Mouse (Mus musculus) hindbrain, postnatal 0 days (tissue): ENCODE results near the gene Mep1a. TPM values are rescaled to one million over a fixed set of nuclear protein-coding genes. Genes with fewer than 3 reads are reported as not detected.
"Not testable (repeated sequence)": the region's sequence is repeated elsewhere in the genome, so short reads cannot be mapped to it uniquely, and the experiment has no call there.

Experiments used
- ATAC-seq: fragments of 200-750 bp; cut with Nextera tagmentation; 2 replicates; pipeline ENCODE4 v1.8.0; 2017; ENCODE audit warnings: mild to moderate bottlenecking, moderate TSS enrichment, moderate library complexity
- DNase-seq: peaks from one replicate; pipeline ENCODE4 v3.0.0-alpha.2; 2015; ENCODE audit warnings: low spot score
- H3K27ac ChIP-seq: fragments of 300-500 bp; sonication (generic); 2 replicates; pipeline ENCODE4 v1.5.1; 2014; ENCODE audit warnings: mild to moderate bottlenecking
- H3K27me3 ChIP-seq: fragments of 300-500 bp; sonication (generic); 2 replicates; pipeline ENCODE4 v1.6.1; 2014; ENCODE audit warnings: low read length, mixed read lengths; ENCODE audit not compliant: insufficient read depth
- H3K36me3 ChIP-seq: fragments of 300-500 bp; sonication (generic); 2 replicates; pipeline ENCODE4 v1.6.1; 2014; ENCODE audit warnings: low read length, mixed read lengths; ENCODE audit not compliant: insufficient read depth
- H3K4me1 ChIP-seq: fragments of 300-500 bp; sonication (generic); 2 replicates; pipeline ENCODE4 v1.6.1; 2014; ENCODE audit warnings: antibody characterized with exemption, low read length, mixed read lengths; ENCODE audit not compliant: insufficient read depth
- H3K4me2 ChIP-seq: fragments of 300-500 bp; sonication (generic); 2 replicates; pipeline ENCODE4 v1.6.1; 2014; ENCODE audit warnings: low read depth, mild to moderate bottlenecking, low read length, moderate library complexity, mixed read lengths
- H3K4me3 ChIP-seq: fragments of 300-500 bp; sonication (generic); 2 replicates; pipeline ENCODE4 v1.5.1; 2014; ENCODE audit warnings: low read length
- H3K9ac ChIP-seq: fragments of 300-500 bp; sonication (generic); replicated peaks from 2 replicates; pipeline ENCODE4 v1.6.1; 2014; ENCODE audit warnings: mild to moderate bottlenecking, low read length, moderate library complexity, mixed read lengths
- H3K9me3 ChIP-seq: fragments of 300-500 bp; sonication (generic); 2 replicates; pipeline ENCODE4 v1.6.1; 2016; ENCODE audit warnings: low read length, mixed read lengths
- CTCF ChIP-seq: IDR thresholded peaks from 2 replicates; pipeline ENCODE4 v1.5.1; 2016; ENCODE audit warnings: antibody characterized with exemption, control low read depth, low read depth
- WGBS: fragments of 180-500 bp; shearing (Covaris S2); extraction: QIAGEN DNeasy Blood & Tissue Kit; methylation state at CpG from one replicate; pipeline ENCODE4 v1.1.7; 2014; 5-methylcytosine and 5-hydroxymethylcytosine counted together
- polyA plus RNA-seq: library from polyadenylated mRNA; unstranded; fragments of >200 nt; fragmentation: Nextera tagmentation; extraction: Ambion mirVana; gene quantifications from 2 replicates; pipeline ENCODE4 v1.2.1, GENCODE M21; 2015
- total RNA-seq: library from RNA; depleted of rRNA; stranded (reverse); fragments of >200 nt; gene quantifications from 2 replicates; pipeline ENCODE4 v1.2.3, GENCODE M21; 2014; rRNA removed

Mep1a gene
- 0.43 TPM in 1 of 2 replicates, not detected in the other for total RNA-seq
- 0.13 and 0.15 TPM in 2 replicates for polyA plus RNA-seq

- no peak within 1 kb of the TSS for H3K4me2 ChIP-seq
- no peak within 1 kb of the TSS for H3K27ac ChIP-seq
- H3K4me1 ChIP-seq, result no peaks in the 10 kb centered on the region
- ATAC-seq, result no peak
- no peak for DNase-seq
- H3K36me3 ChIP-seq, result no peaks in the 10 kb centered on the region
- H3K9me3 ChIP-seq, result no peaks in the 10 kb centered on the region
- no peaks in the 10 kb centered on the region for H3K27me3 ChIP-seq
- WGBS, result 88% methylated on average over 9 of the region's 9 CpGs
- no peak for TF ChIP-seq CTCF
- no peak within 1 kb of the TSS for H3K9ac ChIP-seq
- no peak within 1 kb of the TSS for H3K4me3 ChIP-seq
These were observed at the start of gene Mep1a for GRCm38 (mm10) chr17:43502592-43502991. Gene Mep1a (minus strand): TSS chr17:43502812.

GRCm38 (mm10) chr17:43551122-43551630 lies 48.6 kb upstream of the Mep1a start:
- Histone ChIP-seq H3K9ac (no peak overlapping the region), H3K4me1 (no peaks in the 10 kb centered on the region), H3K27me3 (no peaks in the 10 kb centered on the region), H3K36me3 (no peaks in the 10 kb centered on the region), H3K27ac (no peak overlapping the region), H3K4me3 (no peak overlapping the region), H3K4me2 (no peak overlapping the region), H3K9me3 (no peaks in the 10 kb centered on the region)
- WGBS, result 13% methylated on average over 3 of the region's 3 CpGs
- TF ChIP-seq CTCF, result no peak
- no peak for DNase-seq
- no peak for ATAC-seq

DNA sequence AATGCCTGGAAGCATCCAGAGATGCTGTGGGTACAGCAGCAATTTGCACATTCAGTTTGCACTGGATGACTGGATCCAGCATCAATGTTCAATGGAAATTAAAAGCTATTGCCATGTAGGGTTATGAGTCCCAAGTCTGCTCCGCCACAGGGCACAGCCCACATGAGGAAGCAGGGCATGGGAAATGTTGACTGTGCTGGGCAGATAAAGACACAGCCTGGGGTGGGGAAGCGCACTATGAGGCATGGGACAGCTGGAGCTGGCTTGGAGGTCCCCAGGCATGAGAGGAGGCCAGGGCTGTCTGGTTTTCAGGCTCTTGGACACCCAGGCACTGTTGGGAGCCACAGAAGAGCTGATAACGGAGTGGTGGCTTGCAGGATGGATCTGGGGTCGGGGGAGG lies 41.4 kb upstream of the Mep1a start:
- no peak for TF ChIP-seq CTCF
- ATAC-seq, result no peak
- 84% methylated on average over 4 of the region's 4 CpGs for WGBS

GRCm38 (mm10) chr17:43543539-43543938 lies 40.9 kb upstream of the Mep1a start, which contains the start of gene Ankrd66:
Gene Ankrd66 (minus strand): TSS chr17:43543639.
- Histone ChIP-seq H3K27ac (no peak within 1 kb of the TSS), H3K36me3 (no peaks in the 10 kb centered on the region), H3K9me3 (no peaks in the 10 kb centered on the region), H3K4me3 (no peak within 1 kb of the TSS), H3K27me3 (no peaks in the 10 kb centered on the region), H3K4me2 (no peak within 1 kb of the TSS), H3K9ac (no peak within 1 kb of the TSS), H3K4me1 (no peaks in the 10 kb centered on the region)
- TF ChIP-seq CTCF, result no peak
- DNase-seq (no peak), ATAC-seq (no peak)
- 59% methylated on average over 1 of the region's 1 CpGs for WGBS

More for the DNA sequence above, 41.4 kb upstream of the Mep1a start:
- Histone ChIP-seq H3K9me3 (no peaks in the 10 kb centered on the region), H3K4me2 (no peak overlapping the region), H3K4me3 (no peak overlapping the region), H3K9ac (no peak overlapping the region), H3K4me1 (no peaks in the 10 kb centered on the region), H3K36me3 (no peaks in the 10 kb centered on the region), H3K27me3 (no peaks in the 10 kb centered on the region), H3K27ac (no peak overlapping the region)
- DNase-seq, result no peak

GRCm38 (mm10) chr17:43538767-43539166 lies 36.2 kb upstream of the Mep1a start:
- Histone ChIP-seq H3K9me3 (no peaks in the 10 kb centered on the region), H3K27ac (no peak overlapping the region), H3K36me3 (no peaks in the 10 kb centered on the region), H3K27me3 (no peaks in the 10 kb centered on the region), H3K9ac (no peak overlapping the region), H3K4me3 (no peak overlapping the region), H3K4me2 (no peak overlapping the region), H3K4me1 (0 out of 2 replicates have a peak, but pooled peaks cover 3% of the 10 kb centered on the region)
- ATAC-seq (no peak), DNase-seq (no peak)
- 90% methylated on average over 3 of the region's 3 CpGs for WGBS
- TF ChIP-seq CTCF, result no peak

GRCm38 (mm10) chr17:43536841-43537240 lies 34.2 kb upstream of the Mep1a start:
- H3K9ac ChIP-seq, H3K4me3 ChIP-seq, ATAC-seq, H3K9me3 ChIP-seq, H3K27ac ChIP-seq, H3K4me2 ChIP-seq, H3K36me3 ChIP-seq, H3K27me3 ChIP-seq, DNase-seq, H3K4me1 ChIP-seq: not testable (repeated sequence)
- 90% methylated on average over 6 of the region's 6 CpGs for WGBS
